Mouse (Mus musculus) hindbrain, embryonic 14.5 days (tissue): ENCODE measurements around the gene Lmod2. TPM values are rescaled to one million over a fixed set of nuclear protein-coding genes. Genes with fewer than 3 reads are reported as not detected.

Experiments
- ATAC-seq: fragments of 200-750 bp; cut with Nextera tagmentation; 2 replicates; pipeline ENCODE4 v1.8.0; 2017; ENCODE audit warnings: moderate number of reproducible peaks, mild to moderate bottlenecking, moderate TSS enrichment, moderate library complexity; ENCODE audit not compliant: low FRiP score
- DNase-seq: peaks from one replicate; pipeline ENCODE4 v3.0.0-alpha.2; 2015; ENCODE audit warnings: low spot score
- H3K27ac ChIP-seq: fragments of 300-500 bp; sonication (generic); 2 replicates; pipeline ENCODE4 v1.5.1; 2014; ENCODE audit warnings: mild to moderate bottlenecking, moderate library complexity
- H3K27me3 ChIP-seq: fragments of 300-500 bp; sonication (generic); 2 replicates; pipeline ENCODE4 v1.6.1; 2014; ENCODE audit warnings: mild to moderate bottlenecking, low read length, mixed read lengths; ENCODE audit not compliant: control insufficient read depth, insufficient read depth
- H3K36me3 ChIP-seq: fragments of 300-500 bp; sonication (generic); replicated peaks from 2 replicates; pipeline ENCODE4 v1.6.1; 2014; ENCODE audit not compliant: control insufficient read depth, insufficient read depth
- H3K4me1 ChIP-seq: fragments of 300-500 bp; sonication (generic); replicated peaks from 2 replicates; pipeline ENCODE4 v1.6.1; 2014; ENCODE audit warnings: antibody characterized with exemption, low read length, mixed read lengths; ENCODE audit not compliant: control insufficient read depth, insufficient read depth
- H3K4me2 ChIP-seq: fragments of 300-500 bp; sonication (generic); replicated peaks from 2 replicates; pipeline ENCODE4 v1.6.1; 2014; ENCODE audit warnings: mild to moderate bottlenecking, moderate library complexity
- H3K4me3 ChIP-seq: fragments of 300-500 bp; sonication (generic); replicated peaks from 2 replicates; pipeline ENCODE4 v1.5.1; 2014; ENCODE audit warnings: mild to moderate bottlenecking, low read length
- H3K9ac ChIP-seq: fragments of 300-500 bp; sonication (generic); 2 replicates; pipeline ENCODE4 v1.6.1; 2014
- H3K9me3 ChIP-seq: fragments of 300-500 bp; sonication (generic); 2 replicates; pipeline ENCODE4 v1.6.1; 2016; ENCODE audit warnings: low read length; ENCODE audit not compliant: control insufficient read depth
- WGBS: fragments of 180-500 bp; shearing (Covaris S2); extraction: QIAGEN DNeasy Blood & Tissue Kit; methylation state at CpG from one replicate; pipeline ENCODE4 v1.1.7; 2014; 5-methylcytosine and 5-hydroxymethylcytosine counted together
- polyA plus RNA-seq: library from polyadenylated mRNA; unstranded; fragments of >200 nt; fragmentation: Nextera tagmentation; extraction: Ambion mirVana; gene quantifications from 2 replicates; pipeline ENCODE4 v1.2.1, GENCODE M21; 2014

Lmod2 gene
- polyA plus RNA-seq, 1 experiment from 2014 or later: not detected

DNA sequence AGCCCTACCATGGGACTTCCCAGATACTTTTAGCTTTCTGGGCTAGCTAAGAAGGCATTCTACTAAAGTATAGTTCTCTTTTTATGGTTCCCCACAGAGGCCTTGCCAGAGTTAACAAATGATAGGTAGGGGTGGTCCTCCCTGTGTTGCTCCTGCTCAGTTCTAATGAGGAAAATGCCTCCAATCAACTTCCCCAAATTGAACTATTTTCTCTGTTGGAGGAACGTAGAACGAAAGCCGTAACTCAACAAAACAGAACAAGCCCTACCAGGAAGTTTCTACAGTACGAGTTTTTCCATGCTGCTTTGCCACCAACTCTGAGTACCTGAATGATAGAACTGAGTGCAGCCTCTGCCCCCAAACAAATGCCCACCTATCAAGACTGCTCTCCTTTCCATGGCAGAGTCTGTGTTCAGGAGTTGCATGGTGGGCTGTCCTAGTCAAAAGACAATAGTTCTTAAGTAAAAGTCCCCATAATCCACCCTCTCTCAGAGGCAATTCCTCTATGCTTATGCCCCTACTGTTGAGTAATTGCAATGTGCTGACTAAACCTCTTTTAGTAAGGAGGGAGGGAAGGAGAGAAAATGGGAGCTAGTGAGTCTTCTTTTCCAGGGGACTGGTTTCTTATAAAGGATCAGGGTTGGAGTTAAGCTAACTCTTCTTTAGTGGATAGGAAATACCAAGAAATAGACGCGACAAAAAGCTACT, 47.9 kb downstream of the Lmod2 start:
- DNase-seq (no peak), ATAC-seq (no peak)
- WGBS: 95% methylated on average over 6 of the region's 6 CpGs
- Histone ChIP-seq H3K4me2 (no peak overlapping the region), H3K36me3 (no peaks in the 10 kb centered on the region), H3K9me3 (no peaks in the 10 kb centered on the region), H3K4me3 (no peak overlapping the region), H3K9ac (no peak overlapping the region), H3K27me3 (no peaks in the 10 kb centered on the region), H3K4me1 (0 out of 2 replicates have a peak, but pooled peaks cover 3% of the 10 kb centered on the region), H3K27ac (no peak overlapping the region)

- Histone ChIP-seq H3K9ac (no peak overlapping the region), H3K9me3 (no peaks in the 10 kb centered on the region), H3K36me3 (no peaks in the 10 kb centered on the region), H3K4me3 (no peak overlapping the region), H3K4me1 (0 out of 2 replicates have a peak, but pooled peaks cover 7% of the 10 kb centered on the region), H3K4me2 (no peak overlapping the region), H3K27ac (no peak overlapping the region), H3K27me3 (no peaks in the 10 kb centered on the region)
- DNase-seq (no peak), ATAC-seq (no peak)
- 90% methylated on average over 4 of the region's 4 CpGs for WGBS
Observed at GRCm38 (mm10) chr6:24647103-24647691, 49.6 kb downstream of the Lmod2 start.

DNA sequence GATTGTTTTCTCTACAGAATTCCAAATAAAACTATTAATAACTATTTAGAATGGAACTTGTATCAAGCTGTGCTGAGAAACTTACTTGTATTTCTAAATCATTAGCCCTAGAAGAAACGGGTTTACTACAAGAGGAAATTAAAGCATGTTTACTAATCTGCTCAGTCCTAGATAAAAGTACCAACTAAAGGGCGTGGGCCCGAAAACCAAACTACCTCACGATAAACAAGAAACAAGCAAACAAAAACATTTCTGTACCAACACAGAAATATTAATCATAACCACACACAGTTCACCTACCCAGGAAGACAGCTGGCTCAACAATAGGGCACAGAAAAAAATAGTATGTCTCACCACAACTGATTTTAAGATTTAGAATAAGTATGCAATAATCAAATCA, 50.8 kb downstream of the Lmod2 start:
- 90% methylated on average over 4 of the region's 4 CpGs for WGBS
- 0 out of 2 replicates have a peak, but pooled peaks cover 7% of the 10 kb centered on the region for H3K4me1 ChIP-seq
- ATAC-seq (no peak), DNase-seq (no peak)
- no peaks in the 10 kb centered on the region for H3K9me3 ChIP-seq
- H3K4me2 ChIP-seq: no peak overlapping the region
- H3K4me3 ChIP-seq: no peak overlapping the region
- H3K27me3 ChIP-seq: no peaks in the 10 kb centered on the region
- no peaks in the 10 kb centered on the region for H3K36me3 ChIP-seq
- H3K27ac ChIP-seq: no peak overlapping the region
- no peak overlapping the region for H3K9ac ChIP-seq

GRCm38 (mm10) chr6:24650719-24651118, 53.2 kb downstream of the Lmod2 start:
- Histone ChIP-seq H3K4me1 (0 out of 2 replicates have a peak, but pooled peaks cover 7% of the 10 kb centered on the region), H3K36me3 (no peaks in the 10 kb centered on the region; the same call in 1 of the 2 replicates), H3K9me3 (no peaks in the 10 kb centered on the region), H3K27me3 (no peaks in the 10 kb centered on the region), H3K4me2 (no peak overlapping the region), H3K27ac (no peak overlapping the region), H3K9ac (no peak overlapping the region), H3K4me3 (no peak overlapping the region)
- ATAC-seq: no peak
- WGBS: 82% methylated on average over 3 of the region's 3 CpGs
- no peak for DNase-seq

DNA sequence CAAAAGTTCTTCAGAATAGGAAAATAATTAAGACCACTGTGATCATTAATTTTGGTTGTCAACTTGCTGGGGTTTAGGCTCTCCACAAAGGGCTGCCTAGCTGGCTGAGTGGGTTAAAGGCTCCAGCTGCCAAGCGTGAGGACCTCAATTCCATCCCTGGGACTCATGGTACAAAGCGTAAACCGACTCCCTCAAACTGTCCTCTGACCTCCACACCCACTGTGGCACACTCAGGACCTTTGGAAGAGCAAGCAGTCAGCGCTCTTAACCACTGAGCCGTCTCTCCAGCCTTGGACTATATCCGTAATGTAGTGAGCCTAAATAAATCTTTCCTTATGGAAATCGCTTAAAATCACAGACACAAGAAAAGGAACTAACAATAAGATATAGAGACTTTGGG, 54.0 kb downstream of the Lmod2 start:
- H3K9me3 ChIP-seq: no peaks in the 10 kb centered on the region
- 64% methylated on average over 7 of the region's 7 CpGs for WGBS
- H3K9ac ChIP-seq: no peak overlapping the region
- H3K27ac ChIP-seq: no peak overlapping the region
- H3K4me2 ChIP-seq: no peak overlapping the region
- H3K27me3 ChIP-seq: no peaks in the 10 kb centered on the region
- H3K4me3 ChIP-seq: no peak overlapping the region
- 0 out of 2 replicates have a peak, but pooled peaks cover 7% of the 10 kb centered on the region for H3K4me1 ChIP-seq
- ATAC-seq (no peak), DNase-seq (no peak)
- H3K36me3 ChIP-seq: no peaks in the 10 kb centered on the region; the same call in 1 of the 2 replicates

Other genes starting within 250 kb of the Lmod2 start
- 3.3 and 4.4 TPM in 2 replicates for gene Iqub, start 82.7 kb upstream of the Lmod2 start, polyA plus RNA-seq
- 389 and 483 TPM in 2 replicates for gene Ndufa5, start 69.7 kb upstream of the Lmod2 start, polyA plus RNA-seq
- 0.12 TPM in 1 of 2 replicates, not detected in the other for gene Asb15, start 69.6 kb upstream of the Lmod2 start, polyA plus RNA-seq
- 47.0 and 48.4 TPM in 2 replicates for gene Wasl, start 67.2 kb downstream of the Lmod2 start, polyA plus RNA-seq
- gene Hyal6, start 135.5 kb downstream of the Lmod2 start, polyA plus RNA-seq: not detected in 2 replicates
- gene Hyal4, start 150.6 kb downstream of the Lmod2 start, polyA plus RNA-seq: not detected in 2 replicates
- not detected in 2 replicates for gene Spam1, start 193.4 kb downstream of the Lmod2 start, polyA plus RNA-seq